Mouse (Mus musculus): ENCODE results near the gene Atp2c2.

- TF ChIP-seq CTCF (IDR thresholded peaks at IDR 0.05; ENCODE audit: control insufficient read depth, insufficient read depth, insufficient read length): no peak
- TF ChIP-seq USF1 (IDR thresholded peaks at IDR 0.05; ENCODE audit: low read depth): no peak
- no peak for TF ChIP-seq MYOD1 (IDR thresholded peaks at IDR 0.05; ENCODE audit: control insufficient read depth, insufficient read length, low read depth)
Observed at GRCm38 (mm10) chr8:119784141-119784574, 84.3 kb downstream of the Atp2c2 start.

Data from C2C12 (cell line).